Mouse (Mus musculus) hindbrain, embryonic 12.5 days (tissue): Measurements from ENCODE around the gene Gm10778. TPM values are rescaled to one million over a fixed set of nuclear protein-coding genes. Genes with fewer than 3 reads are reported as not detected.
A peak's percentile ranks its signal among the peaks of the same experiment; 100 is the strongest.
"Not testable (repeated sequence)": the region's sequence is repeated elsewhere in the genome, so short reads cannot be mapped to it uniquely, and the experiment has no call there.

ENCODE experiments used
- ATAC-seq: fragments of 200-750 bp; cut with Nextera tagmentation; 2 replicates; pipeline ENCODE4 v1.8.0; 2017; ENCODE audit warnings: moderate TSS enrichment; ENCODE audit not compliant: low FRiP score
- H3K27ac ChIP-seq: fragments of 300-500 bp; sonication (generic); 2 replicates; pipeline ENCODE4 v1.5.1; 2016; ENCODE audit warnings: mild to moderate bottlenecking
- H3K27me3 ChIP-seq: fragments of 300-500 bp; sonication (generic); 2 replicates; pipeline ENCODE4 v1.6.1; 2016; ENCODE audit warnings: mild to moderate bottlenecking
- H3K36me3 ChIP-seq: fragments of 300-500 bp; sonication (generic); 2 replicates; pipeline ENCODE4 v1.6.1; 2016; ENCODE audit warnings: mild to moderate bottlenecking
- H3K4me1 ChIP-seq: fragments of 300-500 bp; sonication (generic); 2 replicates; pipeline ENCODE4 v1.6.1; 2016
- H3K4me2 ChIP-seq: fragments of 300-500 bp; sonication (generic); replicated peaks from 2 replicates; pipeline ENCODE4 v1.6.1; 2016; ENCODE audit warnings: mild to moderate bottlenecking
- H3K4me3 ChIP-seq: fragments of 300-500 bp; sonication (generic); 2 replicates; pipeline ENCODE4 v1.5.1; 2016; ENCODE audit warnings: mild to moderate bottlenecking
- H3K9ac ChIP-seq: fragments of 300-500 bp; sonication (generic); 2 replicates; pipeline ENCODE4 v1.6.1; 2016; ENCODE audit warnings: mild to moderate bottlenecking, moderate library complexity
- H3K9me3 ChIP-seq: fragments of 300-500 bp; sonication (generic); replicated peaks from 2 replicates; pipeline ENCODE4 v1.6.1; 2016; ENCODE audit warnings: mild to moderate bottlenecking
- WGBS: fragments of 180-500 bp; shearing (Covaris S2); methylation state at CpG from one replicate; pipeline ENCODE4 v1.1.7; 2016; 5-methylcytosine and 5-hydroxymethylcytosine counted together
- polyA plus RNA-seq: library from polyadenylated mRNA; unstranded; fragments of >200 nt; fragmentation: Nextera tagmentation; extraction: Ambion mirVana; gene quantifications from 2 replicates; pipeline ENCODE4 v1.2.1, GENCODE M21; 2016

Gm10778 gene
- polyA plus RNA-seq, 1 experiment from 2014 or later = 5.6 TPM

DNA sequence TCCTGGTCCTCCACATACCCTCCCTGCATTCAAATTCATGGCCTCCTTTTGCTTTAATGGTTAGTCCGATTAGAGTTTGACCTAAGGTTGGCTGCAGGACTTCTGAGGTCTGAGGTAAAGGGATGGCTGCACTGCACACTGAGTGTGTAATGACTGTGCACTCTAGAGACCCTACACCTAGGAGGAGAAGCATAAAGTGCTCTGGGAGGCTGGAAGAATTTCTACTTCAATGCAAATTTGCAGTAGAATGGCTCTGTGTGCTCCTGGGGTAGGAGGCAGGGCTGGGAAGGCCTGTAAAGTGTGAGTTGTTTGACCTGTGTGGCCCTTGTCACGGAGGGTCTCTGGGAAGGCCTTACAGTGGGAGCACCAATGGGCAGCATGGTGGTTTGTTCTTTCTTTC, 7.3 kb downstream of the Gm10778 start:
- Histone ChIP-seq H3K27me3 (no peaks in the 10 kb centered on the region), H3K9ac (no peak overlapping the region), H3K4me3 (no peak overlapping the region), H3K9me3 (peaks cover 53% of the 10 kb centered on the region), H3K27ac (no peak overlapping the region), H3K4me1 (no peaks in the 10 kb centered on the region), H3K36me3 (peaks cover 51% of the 10 kb centered on the region), H3K4me2 (no peak overlapping the region)
- ATAC-seq = no peak
- WGBS = 98% methylated on average over 2 of the region's 2 CpGs

GRCm38 (mm10) chr10:81687114-81687513, 38.3 kb downstream of the Gm10778 start:
- WGBS = no CpG with 5 or more reads among the region's 18 CpGs
- H3K9ac ChIP-seq = not testable (repeated sequence)

DNA sequence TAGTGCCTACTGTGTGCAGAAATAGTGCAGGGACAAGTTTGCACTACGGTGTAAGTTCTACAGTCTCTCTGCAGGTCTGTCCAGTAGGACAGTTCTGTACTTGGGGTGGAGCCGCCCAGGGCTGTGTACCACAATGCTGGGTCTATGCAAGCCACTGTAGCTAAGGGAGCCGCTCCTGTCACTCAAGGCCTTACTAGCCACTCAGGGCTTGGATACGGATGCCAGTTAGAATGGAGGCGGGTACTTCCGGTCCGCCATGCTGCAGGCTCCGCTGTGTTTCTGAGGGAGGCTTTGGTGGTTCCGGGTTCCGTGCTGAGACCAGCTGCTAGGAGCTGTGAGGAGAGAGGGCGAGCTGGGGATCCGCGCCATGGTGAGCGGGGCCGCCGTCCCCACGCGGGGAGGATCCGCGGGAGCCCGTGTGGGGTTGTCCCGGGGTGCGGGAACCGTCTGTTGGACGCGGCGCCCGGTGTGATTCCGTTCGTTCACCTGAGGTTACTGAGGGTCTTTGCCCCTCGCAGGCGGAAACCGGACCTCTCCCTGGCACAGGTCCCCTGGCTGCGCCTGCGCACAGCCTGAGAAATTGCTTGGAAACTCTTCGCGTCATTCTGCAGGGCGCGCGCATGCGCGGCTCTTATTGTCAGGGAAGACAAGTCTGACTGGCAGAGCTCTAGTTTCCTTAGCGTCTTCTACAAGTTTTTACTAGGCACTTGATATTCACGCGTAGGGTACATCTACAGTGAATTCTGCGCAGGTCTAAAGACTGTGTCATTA, 55.9 kb downstream of the Gm10778 start, which contains the start of gene Zfp433:
Gene Zfp433 (plus strand): TSS at position 295 of the 771 bp plus-strand sequence.
- ATAC-seq = peak; percentile 100
- not testable (repeated sequence) for H3K27me3 ChIP-seq, H3K36me3 ChIP-seq, H3K4me1 ChIP-seq, H3K27ac ChIP-seq, H3K9me3 ChIP-seq, H3K9ac ChIP-seq, H3K4me3 ChIP-seq, H3K4me2 ChIP-seq
- WGBS = no CpG with 5 or more reads among the region's 46 CpGs

More at GRCm38 (mm10) chr10:81687114-81687513, 38.3 kb downstream of the Gm10778 start:
- H3K27me3 ChIP-seq, ATAC-seq, H3K4me3 ChIP-seq, H3K9me3 ChIP-seq, H3K4me1 ChIP-seq, H3K36me3 ChIP-seq, H3K4me2 ChIP-seq, H3K27ac ChIP-seq: not testable (repeated sequence)

Other genes starting within 250 kb of the Gm10778 start
- gene Nfic, start 193.4 kb upstream of the Gm10778 start, polyA plus RNA-seq = 30.9 and 31.5 TPM in 2 replicates
- gene Celf5, start 166.3 kb upstream of the Gm10778 start, polyA plus RNA-seq = 37.1 and 41.3 TPM in 2 replicates
- 75.1 and 79.5 TPM in 2 replicates for gene Ncln, start 152.7 kb upstream of the Gm10778 start, polyA plus RNA-seq
- gene S1pr4, start 148.9 kb upstream of the Gm10778 start, polyA plus RNA-seq = 0.52 and 0.65 TPM in 2 replicates
- 0.75 and 0.82 TPM in 2 replicates for gene Gna15, start 124.8 kb upstream of the Gm10778 start, polyA plus RNA-seq
- 75.2 and 76.3 TPM in 2 replicates for gene Gna11, start 103.9 kb upstream of the Gm10778 start, polyA plus RNA-seq
- gene Aes, start 89.6 kb upstream of the Gm10778 start, polyA plus RNA-seq = 476 and 504 TPM in 2 replicates
- gene Tle2, start 74.5 kb upstream of the Gm10778 start, polyA plus RNA-seq = 30.6 and 32.1 TPM in 2 replicates
- gene Tle6, start 48.0 kb upstream of the Gm10778 start, polyA plus RNA-seq = 8.2 and 8.3 TPM in 2 replicates
- 1.2 and 1.3 TPM in 2 replicates for gene BC025920, start 42.8 kb upstream of the Gm10778 start, polyA plus RNA-seq
- gene Sirt6, start 21.3 kb upstream of the Gm10778 start, polyA plus RNA-seq = 52.7 and 55.5 TPM in 2 replicates
- gene Ankrd24, start 20.5 kb upstream of the Gm10778 start, polyA plus RNA-seq = 8.6 and 10.5 TPM in 2 replicates
- 18.2 and 25.2 TPM in 2 replicates for gene Zfp433, start 55.8 kb downstream of the Gm10778 start, polyA plus RNA-seq
- gene Gm3055, start 122.1 kb downstream of the Gm10778 start, polyA plus RNA-seq = 15.0 and 17.2 TPM in 2 replicates
- 2.3 and 2.9 TPM in 2 replicates for gene Gm4767, start 163.1 kb downstream of the Gm10778 start, polyA plus RNA-seq
- gene Gm32687, start 214.9 kb downstream of the Gm10778 start, polyA plus RNA-seq = 10.2 and 13.7 TPM in 2 replicates